Mouse (Mus musculus) hindbrain, embryonic 16.5 days (tissue): ENCODE data around the gene Kcnab2. TPM values are rescaled to one million over a fixed set of nuclear protein-coding genes. Genes with fewer than 3 reads are reported as not detected.

Source experiments
- ATAC-seq: fragments of 200-750 bp; cut with Nextera tagmentation; 2 replicates; pipeline ENCODE4 v1.8.0; 2017; ENCODE audit warnings: moderate TSS enrichment, moderate library complexity
- H3K27ac ChIP-seq: fragments of 300-500 bp; sonication (generic); 2 replicates; pipeline ENCODE4 v1.5.1; 2014; ENCODE audit warnings: low read depth, mild to moderate bottlenecking, control low read depth, low read length, moderate library complexity
- H3K27me3 ChIP-seq: fragments of 300-500 bp; sonication (generic); replicated peaks from 2 replicates; pipeline ENCODE4 v1.6.1; 2014; ENCODE audit warnings: low read length; ENCODE audit not compliant: control insufficient read depth, insufficient read depth
- H3K36me3 ChIP-seq: fragments of 300-500 bp; sonication (generic); 2 replicates; pipeline ENCODE4 v1.6.1; 2014; ENCODE audit warnings: mild to moderate bottlenecking, low read length, moderate library complexity, mixed read lengths; ENCODE audit not compliant: control insufficient read depth, insufficient read depth
- H3K4me1 ChIP-seq: fragments of 300-500 bp; sonication (generic); 2 replicates; pipeline ENCODE4 v1.6.1; 2014; ENCODE audit warnings: low read depth, low read length; ENCODE audit not compliant: control insufficient read depth, insufficient read depth
- H3K4me2 ChIP-seq: fragments of 300-500 bp; sonication (generic); 2 replicates; pipeline ENCODE4 v1.6.1; 2014; ENCODE audit warnings: mild to moderate bottlenecking, low read length, control low read depth, moderate library complexity
- H3K4me3 ChIP-seq: fragments of 300-500 bp; sonication (generic); 2 replicates; pipeline ENCODE4 v1.5.1; 2014; ENCODE audit warnings: mild to moderate bottlenecking, low read length, control low read depth, moderate library complexity
- H3K9ac ChIP-seq: fragments of 300-500 bp; sonication (generic); 2 replicates; pipeline ENCODE4 v1.6.1; 2014; ENCODE audit warnings: low read depth, mild to moderate bottlenecking, control low read depth, low read length, moderate library complexity
- H3K9me3 ChIP-seq: fragments of 300-500 bp; sonication (generic); 2 replicates; pipeline ENCODE4 v1.6.1; 2014; ENCODE audit warnings: mild to moderate bottlenecking, low read length, moderate library complexity; ENCODE audit not compliant: control insufficient read depth
- WGBS: fragments of 180-500 bp; shearing (Covaris S2); extraction: QIAGEN DNeasy Blood & Tissue Kit; methylation state at CpG from one replicate; pipeline ENCODE4 v1.1.7; 2014; 5-methylcytosine and 5-hydroxymethylcytosine counted together
- polyA plus RNA-seq: library from polyadenylated mRNA; unstranded; fragments of >200 nt; fragmentation: Nextera tagmentation; extraction: Ambion mirVana; gene quantifications from 2 replicates; pipeline ENCODE4 v1.2.1, GENCODE M21; 2015

Kcnab2 gene
- polyA plus RNA-seq, 1 experiment from 2014 or later, result 33.5 TPM

- Histone ChIP-seq H3K27ac (no peak overlapping the region), H3K4me1 (no peaks in the 10 kb centered on the region), H3K4me3 (no peak overlapping the region), H3K9ac (no peak overlapping the region), H3K36me3 (0 out of 2 replicates have a peak, but pooled peaks cover 2% of the 10 kb centered on the region), H3K27me3 (no peaks in the 10 kb centered on the region), H3K9me3 (no peaks in the 10 kb centered on the region), H3K4me2 (no peak overlapping the region)
- 88% methylated on average over 10 of the region's 10 CpGs for WGBS
- ATAC-seq, result no peak
Measured at GRCm38 (mm10) chr4:152488046-152488445, 10.4 kb upstream of the Kcnab2 start.

- Histone ChIP-seq H3K9ac (no peak overlapping the region), H3K4me3 (no peak overlapping the region), H3K4me1 (peaks cover 20% of the 10 kb centered on the region), H3K27ac (no peak overlapping the region), H3K36me3 (no peaks in the 10 kb centered on the region), H3K9me3 (no peaks in the 10 kb centered on the region), H3K27me3 (no peaks in the 10 kb centered on the region), H3K4me2 (no peak overlapping the region)
- no peak for ATAC-seq
- WGBS, result 56% methylated on average over 8 of the region's 8 CpGs
Measured at GRCm38 (mm10) chr4:152480426-152480825, 2.8 kb upstream of the Kcnab2 start.

GRCm38 (mm10) chr4:152478224-152478567 is 525 bp upstream of the Kcnab2 start:
- WGBS, result 1% methylated on average over 13 of the region's 13 CpGs
- peaks cover 20% of the 10 kb centered on the region for H3K4me1 ChIP-seq
- no peaks in the 10 kb centered on the region for H3K9me3 ChIP-seq
- no peaks in the 10 kb centered on the region for H3K27me3 ChIP-seq
- ATAC-seq, result peak; percentile 31
- H3K4me2 ChIP-seq, result peak overlapping the region; percentile 90
- no peaks in the 10 kb centered on the region for H3K36me3 ChIP-seq
- peak overlapping the region; percentile 80 for H3K4me3 ChIP-seq
- peak overlapping the region; percentile 91 for H3K27ac ChIP-seq
- peak overlapping the region; percentile 83 for H3K9ac ChIP-seq

GRCm38 (mm10) chr4:152477106-152477465 is 585 bp downstream of the Kcnab2 start:
- peak overlapping the region; percentile 80 for H3K4me3 ChIP-seq
- 0 out of 2 replicates have a peak, but pooled peaks cover 4% of the 10 kb centered on the region for H3K36me3 ChIP-seq
- WGBS, result under 1% methylated on average over 20 of the region's 21 CpGs
- ATAC-seq, result no peak
- no peaks in the 10 kb centered on the region; the same call in none of the 2 replicates for H3K9me3 ChIP-seq
- no peaks in the 10 kb centered on the region for H3K27me3 ChIP-seq
- peak overlapping the region; percentile 76 for H3K27ac ChIP-seq
- peak overlapping the region; percentile 74 for H3K9ac ChIP-seq
- H3K4me1 ChIP-seq, result peaks cover 20% of the 10 kb centered on the region
- peak overlapping the region; percentile 86 for H3K4me2 ChIP-seq

GRCm38 (mm10) chr4:152476427-152477023 is 1.1 kb downstream of the Kcnab2 start, which contains the start of gene Nphp4:
TSS of gene Nphp4 (plus strand) at chr4:152476706.
- Histone ChIP-seq H3K27ac (peak within 1 kb of the TSS; percentile 91), H3K36me3 (0 out of 2 replicates have a peak, but pooled peaks cover 4% of the 10 kb centered on the region), H3K9me3 (peaks cover 3% of the 10 kb centered on the region), H3K27me3 (no peaks in the 10 kb centered on the region), H3K4me1 (peaks cover 20% of the 10 kb centered on the region), H3K4me2 (peak within 1 kb of the TSS; percentile 86), H3K9ac (peak within 1 kb of the TSS; percentile 83), H3K4me3 (peak within 1 kb of the TSS; percentile 80)
- ATAC-seq, result no peak
- WGBS, result 2% methylated on average over 18 of the region's 18 CpGs

GRCm38 (mm10) chr4:152475941-152476340 is 1.7 kb downstream of the Kcnab2 start:
- Histone ChIP-seq H3K27ac (no peak overlapping the region), H3K4me3 (peak overlapping the region; percentile 80), H3K9ac (peak overlapping the region; percentile 38; the same call in 1 of the 2 replicates), H3K4me1 (peaks cover 20% of the 10 kb centered on the region), H3K27me3 (no peaks in the 10 kb centered on the region), H3K36me3 (0 out of 2 replicates have a peak, but pooled peaks cover 4% of the 10 kb centered on the region), H3K9me3 (peaks cover 3% of the 10 kb centered on the region), H3K4me2 (peak overlapping the region; percentile 86)
- ATAC-seq, result no peak
- 78% methylated on average over 7 of the region's 7 CpGs for WGBS

- no peak overlapping the region for H3K27ac ChIP-seq
- H3K4me2 ChIP-seq, result no peak overlapping the region
- H3K36me3 ChIP-seq, result 0 out of 2 replicates have a peak, but pooled peaks cover 4% of the 10 kb centered on the region
- no peak overlapping the region for H3K4me3 ChIP-seq
- H3K4me1 ChIP-seq, result no peaks in the 10 kb centered on the region; the same call in 1 of the 2 replicates
- no peaks in the 10 kb centered on the region for H3K27me3 ChIP-seq
- no peak overlapping the region for H3K9ac ChIP-seq
- H3K9me3 ChIP-seq, result peaks cover 3% of the 10 kb centered on the region
- peak; percentile 22; the same call in 1 of the 2 replicates for ATAC-seq
- 73% methylated on average over 6 of the region's 6 CpGs for WGBS
Measured at GRCm38 (mm10) chr4:152467951-152468350, 9.7 kb downstream of the Kcnab2 start.

- no peak for ATAC-seq
- Histone ChIP-seq H3K27me3 (no peaks in the 10 kb centered on the region), H3K4me3 (no peak overlapping the region), H3K27ac (no peak overlapping the region), H3K9me3 (peaks cover under 1% of the 10 kb centered on the region; the same call in 1 of the 2 replicates), H3K4me1 (no peaks in the 10 kb centered on the region; the same call in 1 of the 2 replicates), H3K9ac (no peak overlapping the region), H3K36me3 (no peaks in the 10 kb centered on the region), H3K4me2 (no peak overlapping the region)
- 75% methylated on average over 13 of the region's 13 CpGs for WGBS
Measured at GRCm38 (mm10) chr4:152466601-152467000, 11.1 kb downstream of the Kcnab2 start.

- 24% methylated on average over 8 of the region's 8 CpGs for WGBS
- no peak overlapping the region for H3K27ac ChIP-seq
- peak; percentile 51 for ATAC-seq
Measured at GRCm38 (mm10) chr4:152465116-152465515, 12.6 kb downstream of the Kcnab2 start.

More at GRCm38 (mm10) chr4:152465116-152465515, 12.6 kb downstream of the Kcnab2 start:
- H3K9me3 ChIP-seq, result no peaks in the 10 kb centered on the region
- no peak overlapping the region for H3K4me2 ChIP-seq
- no peaks in the 10 kb centered on the region for H3K27me3 ChIP-seq
- no peaks in the 10 kb centered on the region; the same call in 1 of the 2 replicates for H3K4me1 ChIP-seq
- no peak overlapping the region for H3K4me3 ChIP-seq
- no peak overlapping the region for H3K9ac ChIP-seq
- no peaks in the 10 kb centered on the region for H3K36me3 ChIP-seq
